Mouse (Mus musculus) small intestine, adult 2 months (tissue): ENCODE measurements around the gene Cbfb. TPM values are rescaled to one million over a fixed set of nuclear protein-coding genes. Genes with fewer than 3 reads are reported as not detected.
"Not testable (repeated sequence)": the region's sequence is repeated elsewhere in the genome, so short reads cannot be mapped to it uniquely, and the experiment has no call there.

Source experiments
- H3K27ac ChIP-seq: fragments of 200-500 bp; 2 replicates; pipeline ENCODE4 v1.5.1; 2012; ENCODE audit warnings: low read depth, low read length, control low read depth, inconsistent platforms; ENCODE audit not compliant: insufficient read depth
- H3K27me3 ChIP-seq: fragments of 200-500 bp; 2 replicates; pipeline ENCODE4 v1.6.1; 2012; ENCODE audit warnings: mild to moderate bottlenecking, moderate library complexity, low read length, inconsistent platforms; ENCODE audit not compliant: control insufficient read depth, insufficient read depth
- H3K36me3 ChIP-seq: fragments of 200-500 bp; 2 replicates; pipeline ENCODE4 v1.6.1; 2012; ENCODE audit warnings: mild to moderate bottlenecking, low read length, control low read depth, inconsistent platforms; ENCODE audit not compliant: control insufficient read depth, insufficient read depth
- H3K4me1 ChIP-seq: fragments of 200-500 bp; 2 replicates; pipeline ENCODE4 v1.6.1; 2012; ENCODE audit warnings: low read length, inconsistent platforms, mixed read lengths; ENCODE audit not compliant: control insufficient read depth, insufficient read depth, insufficient read length
- H3K4me3 ChIP-seq: fragments of 200-500 bp; 2 replicates; pipeline ENCODE4 v1.5.1; 2012; ENCODE audit warnings: low read depth, mild to moderate bottlenecking, control low read depth, inconsistent platforms, low read length, moderate library complexity
- CTCF ChIP-seq: fragments of 200-500 bp; IDR thresholded peaks from 2 replicates; pipeline ENCODE4 v1.5.1; 2012; ENCODE audit warnings: low read depth, mild to moderate bottlenecking, control low read depth, inconsistent platforms, low read length, moderate library complexity, mixed read lengths; ENCODE audit not compliant: insufficient replicate concordance, insufficient read length; ENCODE audit errors: extremely low read depth
- POLR2A ChIP-seq: fragments of 200-500 bp; IDR thresholded peaks from 2 replicates; pipeline ENCODE4 v1.6.1; 2012; ENCODE audit warnings: low read depth, mild to moderate bottlenecking, control low read depth, inconsistent platforms, low read length, moderate library complexity
- WGBS: fragments of 180-500 bp; shearing (Covaris S2); methylation state at CpG from one replicate; pipeline ENCODE4 v1.1.7; 2018; 5-methylcytosine and 5-hydroxymethylcytosine counted together
- polyA plus RNA-seq: library from polyadenylated mRNA; depleted of rRNA; stranded (reverse); fragments of >200 nt; gene quantifications from 2 replicates; pipeline ENCODE4 v1.2.3, GENCODE M21; 2012

Cbfb gene
- polyA plus RNA-seq, 1 experiment, result 2.9 TPM

DNA sequence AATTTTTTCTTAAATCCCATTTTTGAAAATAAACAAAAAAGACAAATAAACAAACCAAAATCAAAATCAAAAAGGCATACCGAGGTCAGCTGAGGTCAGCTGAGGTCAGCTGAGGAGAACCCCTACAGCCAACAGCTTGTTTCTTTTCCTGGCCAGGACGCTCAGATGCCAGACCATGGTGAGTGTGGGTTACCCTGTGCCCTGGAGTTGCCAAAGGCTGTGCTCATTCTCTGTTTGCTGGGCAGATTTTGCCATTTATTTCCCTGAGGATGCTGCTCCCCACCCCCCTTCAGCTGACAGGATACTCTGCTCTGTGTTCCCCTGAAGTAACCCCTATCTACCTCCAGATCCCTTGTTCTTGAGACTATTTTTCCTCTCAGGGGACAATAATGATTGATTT is 3.4 kb upstream of the Cbfb start:
- no peak for TF ChIP-seq POLR2A
- TF ChIP-seq CTCF, result no peak
- Histone ChIP-seq H3K27me3 (no peaks in the 10 kb centered on the region), H3K4me1 (no peaks in the 10 kb centered on the region), H3K36me3 (no peaks in the 10 kb centered on the region), H3K4me3 (no peak overlapping the region), H3K27ac (no peak overlapping the region)
- 86% methylated on average over 2 of the region's 2 CpGs for WGBS

DNA sequence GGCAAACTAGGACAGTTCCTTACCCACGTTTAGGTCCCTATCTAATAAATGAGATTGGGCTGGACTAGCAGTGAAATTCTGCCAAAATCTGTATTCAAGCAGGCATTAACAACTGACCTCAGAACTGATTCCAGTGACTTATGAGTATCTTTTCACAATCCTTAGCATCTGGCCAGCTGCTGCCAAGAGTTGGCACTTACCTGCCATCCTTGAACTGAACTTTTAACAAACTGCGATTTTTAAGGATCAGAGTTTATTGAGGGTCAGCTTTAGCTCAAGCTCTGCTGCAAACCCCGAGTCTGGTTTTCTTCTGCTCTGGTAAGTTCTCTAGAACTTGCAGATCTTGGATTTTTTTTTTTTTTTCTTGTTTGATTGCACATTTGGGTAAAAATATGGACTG is 892 bp upstream of the Cbfb start:
- no peak for TF ChIP-seq CTCF
- no peak for TF ChIP-seq POLR2A
- no peaks in the 10 kb centered on the region for H3K27me3 ChIP-seq
- 47% methylated on average over 3 of the region's 3 CpGs for WGBS
- H3K27ac ChIP-seq, result no peak overlapping the region
- H3K4me1 ChIP-seq, result peaks cover 2% of the 10 kb centered on the region; the same call in 1 of the 2 replicates
- no peak overlapping the region for H3K4me3 ChIP-seq
- no peaks in the 10 kb centered on the region for H3K36me3 ChIP-seq

DNA sequence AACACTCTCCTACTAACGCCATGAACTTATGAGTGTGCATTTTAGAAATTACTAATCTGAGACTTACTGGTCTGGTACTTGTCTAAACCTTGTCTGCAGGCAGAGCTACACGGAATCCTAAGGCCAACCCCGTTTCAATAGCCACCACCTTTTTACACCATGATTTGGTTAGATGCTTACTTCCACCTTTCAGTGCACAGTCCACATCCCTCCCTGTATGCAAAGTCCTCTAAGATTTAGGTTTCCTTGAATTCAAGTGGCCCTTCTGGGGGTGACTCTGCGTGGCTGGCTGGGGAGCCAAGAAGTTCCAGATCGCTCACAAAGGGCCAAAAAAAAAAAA is 463 bp upstream of the Cbfb start:
- 2% methylated on average over 5 of the region's 5 CpGs for WGBS
- Histone ChIP-seq H3K27me3 (no peaks in the 10 kb centered on the region), H3K4me3 (peak overlapping the region; percentile 73), H3K4me1 (peaks cover 2% of the 10 kb centered on the region; the same call in 1 of the 2 replicates), H3K36me3 (peaks cover 1% of the 10 kb centered on the region; the same call in 1 of the 2 replicates), H3K27ac (peak overlapping the region; percentile 52)
- TF ChIP-seq CTCF, result no peak

DNA sequence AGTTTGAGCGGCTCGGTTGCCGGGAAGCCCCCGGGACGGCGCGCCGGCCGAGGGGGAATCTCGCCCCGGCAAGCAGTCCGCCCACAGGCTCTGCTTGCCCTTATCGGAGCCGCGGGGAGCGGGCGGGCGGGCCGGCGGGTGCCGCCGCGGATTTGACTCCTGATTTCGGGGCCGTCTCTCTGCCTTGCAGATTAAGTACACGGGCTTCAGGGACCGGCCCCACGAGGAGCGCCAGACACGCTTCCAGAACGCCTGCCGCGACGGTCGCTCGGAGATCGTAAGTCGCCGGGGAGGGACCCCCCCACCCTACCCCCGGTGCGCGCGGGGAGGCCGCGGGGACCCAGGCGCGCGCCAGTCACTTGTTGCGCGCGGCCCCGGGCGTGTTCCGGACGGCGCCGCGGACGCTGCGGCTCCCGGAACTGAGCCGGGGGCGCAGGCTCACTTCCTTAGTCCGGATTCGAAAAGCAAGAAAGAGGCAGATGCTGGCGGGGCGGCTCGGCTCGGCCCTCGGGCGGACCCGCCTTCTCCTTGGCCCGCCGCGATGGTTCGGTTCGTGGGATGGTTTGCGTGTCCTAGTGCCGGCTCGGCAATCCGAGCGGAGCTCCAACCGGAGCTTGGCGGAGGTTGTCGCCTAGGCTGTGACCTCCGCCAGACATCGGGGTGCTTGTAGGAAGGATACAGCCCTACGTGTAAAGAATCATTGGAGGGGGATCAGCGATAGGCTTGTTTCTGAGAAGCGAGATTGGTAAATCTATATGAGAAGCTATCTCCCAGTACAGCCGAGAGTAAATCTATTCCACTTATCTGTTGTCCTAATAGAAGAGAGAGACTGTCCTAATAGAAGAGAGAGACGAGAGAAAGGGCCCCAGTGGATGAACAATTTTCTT is 885 bp downstream of the Cbfb start:
- Histone ChIP-seq H3K4me1 (peaks cover 2% of the 10 kb centered on the region; the same call in 1 of the 2 replicates), H3K27ac (peak overlapping the region; percentile 59), H3K36me3 (peaks cover 4% of the 10 kb centered on the region), H3K27me3 (no peaks in the 10 kb centered on the region), H3K4me3 (peak overlapping the region; percentile 73)
- WGBS, result under 1% methylated on average over 90 of the region's 92 CpGs
- TF ChIP-seq POLR2A (peak; percentile 70), CTCF (no peak)

DNA sequence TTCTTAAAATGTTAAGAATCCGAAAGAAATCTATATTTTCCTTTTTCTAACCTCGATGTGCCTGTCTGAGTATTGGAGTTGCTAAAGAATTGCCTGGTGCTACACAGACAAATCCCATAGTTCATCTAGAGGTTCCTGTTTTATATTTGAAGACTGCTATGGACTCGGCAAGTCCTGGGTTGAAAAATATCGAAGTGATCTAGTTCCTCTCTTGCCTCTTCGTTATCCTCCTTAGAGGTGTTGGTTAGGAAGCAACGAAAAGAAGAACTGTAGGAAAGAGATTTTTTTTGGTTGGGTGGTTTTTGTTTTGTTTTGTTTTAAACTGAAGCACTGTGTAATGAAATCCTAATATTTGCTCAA is 1.5 kb downstream of the Cbfb start:
- Histone ChIP-seq H3K27ac (no peak overlapping the region), H3K4me3 (no peak overlapping the region), H3K4me1 (peaks cover 2% of the 10 kb centered on the region; the same call in 1 of the 2 replicates), H3K36me3 (peaks cover 5% of the 10 kb centered on the region), H3K27me3 (no peaks in the 10 kb centered on the region)
- WGBS, result 10% methylated on average over 6 of the region's 6 CpGs
- TF ChIP-seq POLR2A (no peak), CTCF (no peak)

DNA sequence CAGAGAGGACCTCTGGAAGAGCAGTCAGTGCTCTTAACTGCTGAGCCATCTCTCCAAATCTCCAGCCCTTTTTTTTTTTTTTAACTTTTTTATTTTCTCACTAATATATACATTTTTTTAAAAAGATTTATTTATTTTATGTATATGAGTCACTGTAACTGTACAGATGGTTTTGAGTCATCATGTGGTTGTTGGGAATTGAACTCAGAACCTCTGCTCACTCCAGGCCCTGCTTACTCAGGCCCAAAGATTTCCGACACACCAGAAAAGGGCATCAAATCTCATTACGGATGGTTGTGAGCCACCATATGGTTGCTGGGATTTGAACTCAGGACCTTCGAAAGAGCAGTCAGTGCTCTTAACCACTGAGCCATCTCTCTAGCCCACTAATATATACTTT is 4.8 kb downstream of the Cbfb start:
- not testable (repeated sequence) for H3K27ac ChIP-seq, H3K4me1 ChIP-seq, H3K36me3 ChIP-seq, H3K27me3 ChIP-seq, H3K4me3 ChIP-seq
- WGBS, result 98% methylated on average over 3 of the region's 3 CpGs

DNA sequence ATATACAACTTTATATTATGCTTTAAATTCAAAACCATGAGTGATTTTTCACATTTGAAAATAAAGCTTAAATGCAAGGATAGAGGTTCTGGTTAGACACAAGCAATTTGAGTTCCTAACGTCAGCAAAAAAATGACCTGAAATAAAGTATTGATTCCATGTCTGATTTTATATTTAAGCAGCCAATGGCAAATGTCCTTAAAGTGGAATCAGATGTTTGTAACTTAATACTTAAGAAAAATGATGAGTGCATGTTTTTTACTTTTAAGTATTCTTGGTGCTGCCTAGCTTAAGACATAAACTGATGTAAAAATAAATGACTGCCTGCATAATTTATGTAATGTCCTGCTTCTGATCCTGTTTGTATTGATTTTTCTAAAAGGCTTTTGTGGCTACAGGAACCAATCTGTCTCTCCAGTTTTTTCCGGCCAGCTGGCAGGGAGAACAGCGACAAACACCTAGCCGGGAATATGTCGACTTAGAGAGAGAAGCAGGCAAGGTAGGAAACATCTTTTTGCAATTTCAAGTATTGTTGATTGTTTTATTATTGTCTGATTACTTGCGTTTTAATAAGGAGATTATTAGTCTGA is 7.8 kb downstream of the Cbfb start:
- Histone ChIP-seq H3K36me3 (peaks cover 11% of the 10 kb centered on the region), H3K4me3 (no peak overlapping the region), H3K27me3 (no peaks in the 10 kb centered on the region), H3K27ac (no peak overlapping the region), H3K4me1 (0 out of 2 replicates have a peak, but pooled peaks cover 2% of the 10 kb centered on the region)
- 85% methylated on average over 6 of the region's 6 CpGs for WGBS
- no peak for TF ChIP-seq POLR2A
- no peak for TF ChIP-seq CTCF
